Mouse (Mus musculus): ENCODE data around the gene Gm5475.
A peak's percentile ranks its signal among the peaks of the same experiment; 100 is the strongest.
"Not testable (repeated sequence)": the region's sequence is repeated elsewhere in the genome, so short reads cannot be mapped to it uniquely, and the experiment has no call there.

Gene Gm5475

GRCm38 (mm10) chr15:100421758-100422197, at the start of gene Gm5475:
Gm5475 (plus strand) TSS chr15:100422147.
- DNase-seq, result not testable (repeated sequence)

- peak; percentile 60 to 73 for DNase-seq
These were observed 46.9 kb upstream of the Gm5475 start for GRCm38 (mm10) chr15:100375066-100375465.

- DNase-seq, result not testable (repeated sequence)
These were observed 44.0 kb upstream of the Gm5475 start for GRCm38 (mm10) chr15:100377847-100378505.

GRCm38 (mm10) chr15:100379658-100380057, 42.3 kb upstream of the Gm5475 start:
- DNase-seq, result peak; percentile 20 to 55

GRCm38 (mm10) chr15:100380104-100380503, 41.8 kb upstream of the Gm5475 start:
- DNase-seq, result no peak

- no peak for DNase-seq
These were observed 36.2 kb upstream of the Gm5475 start for GRCm38 (mm10) chr15:100385705-100386104.

- peak; percentile 35 to 57 for DNase-seq
These were observed 34.3 kb upstream of the Gm5475 start for GRCm38 (mm10) chr15:100387544-100388223.

GRCm38 (mm10) chr15:100388224-100388835, 33.6 kb upstream of the Gm5475 start:
- DNase-seq, result no peak

GRCm38 (mm10) chr15:100388886-100389285, 33.1 kb upstream of the Gm5475 start:
- DNase-seq, result no peak

GRCm38 (mm10) chr15:100391066-100391465, 30.9 kb upstream of the Gm5475 start:
- DNase-seq, result no peak

- DNase-seq, result no peak
These were observed 30.3 kb upstream of the Gm5475 start for GRCm38 (mm10) chr15:100391599-100391998.

- DNase-seq, result no peak
These were observed 28.9 kb upstream of the Gm5475 start for GRCm38 (mm10) chr15:100393016-100393415.

GRCm38 (mm10) chr15:100395561-100395960, 26.4 kb upstream of the Gm5475 start:
- DNase-seq, result no peak

GRCm38 (mm10) chr15:100400592-100401250, 21.2 kb upstream of the Gm5475 start:
- no peak for DNase-seq

GRCm38 (mm10) chr15:100401811-100402210, 20.1 kb upstream of the Gm5475 start:
- no peak for DNase-seq

- DNase-seq, result no peak
These were observed 19.6 kb upstream of the Gm5475 start for GRCm38 (mm10) chr15:100402347-100402746.

GRCm38 (mm10) chr15:100402798-100403197, 19.1 kb upstream of the Gm5475 start:
- DNase-seq, result no peak

- DNase-seq, result peak; percentile 63 to 67
These were observed 18.5 kb upstream of the Gm5475 start for GRCm38 (mm10) chr15:100403318-100404000.

- no peak for DNase-seq
These were observed 15.9 kb upstream of the Gm5475 start for GRCm38 (mm10) chr15:100406088-100406487.

GRCm38 (mm10) chr15:100410918-100411672, 10.9 kb upstream of the Gm5475 start:
- peak; percentile 64 to 73 for DNase-seq

GRCm38 (mm10) chr15:100411731-100412130, 10.2 kb upstream of the Gm5475 start:
- DNase-seq, result no peak

GRCm38 (mm10) chr15:100413306-100413705, 8.6 kb upstream of the Gm5475 start:
- DNase-seq, result no peak
